Mouse (Mus musculus) heart, adult 18-20 months (tissue): ENCODE results near the gene Ifih1. TPM values are rescaled to one million over a fixed set of nuclear protein-coding genes. Genes with fewer than 3 reads are reported as not detected.

Experiments
- DNase-seq, 2 experiments: peaks; one replicate each; pipeline ENCODE4 v3.0.0; 2021 to 2022; ENCODE audit warnings: mixed read lengths in 1 of 2
- total RNA-seq, 2 experiments: library from RNA; stranded (reverse); gene quantifications; 2 replicates each; pipeline ENCODE4 v1.2.3; 2021

The Ifih1 gene
- total RNA-seq, 2 experiments from 2014 or later: 5.3 to 5.5 TPM

DNA sequence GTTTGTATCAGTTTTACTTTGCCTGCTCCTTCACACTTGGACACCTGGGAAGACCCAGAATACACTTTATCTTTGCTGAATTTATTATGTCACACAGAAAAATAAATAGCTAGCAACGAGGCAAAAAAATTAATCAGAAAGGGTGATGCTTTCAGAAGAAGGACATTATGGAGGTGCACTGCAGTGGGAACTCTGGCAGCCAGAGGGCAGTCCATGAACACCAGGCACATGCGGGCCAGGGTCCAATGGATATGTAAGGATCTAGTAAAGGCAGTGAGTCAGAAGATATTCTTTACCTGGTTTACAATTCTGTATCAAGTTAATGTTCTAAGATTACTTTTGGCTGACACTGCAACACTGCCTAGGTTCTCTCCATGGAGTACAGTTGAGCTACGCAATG is 96.4 kb downstream of the Ifih1 start:
- peak in 1 of 2 experiments; percentile 11 for DNase-seq

DNA sequence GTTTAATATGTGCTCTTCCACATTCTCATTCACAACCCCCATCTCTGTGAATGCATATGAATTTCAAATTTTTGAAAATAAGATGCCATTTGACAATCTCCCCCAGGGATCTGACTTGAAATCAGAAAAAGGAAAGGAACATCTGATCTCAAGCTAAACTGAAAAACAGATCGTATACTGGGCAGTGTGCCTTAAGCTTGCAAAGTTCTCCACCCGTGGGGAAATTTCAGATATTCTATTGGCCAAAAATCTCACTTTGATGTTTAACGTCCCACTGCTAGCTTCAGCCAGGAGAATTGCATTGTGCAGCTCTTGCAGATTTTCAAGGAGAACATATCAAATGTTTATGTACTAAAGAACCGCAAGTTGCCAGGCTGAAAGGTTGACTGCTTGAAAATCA is 96.9 kb downstream of the Ifih1 start:
- DNase-seq: no peak

DNA sequence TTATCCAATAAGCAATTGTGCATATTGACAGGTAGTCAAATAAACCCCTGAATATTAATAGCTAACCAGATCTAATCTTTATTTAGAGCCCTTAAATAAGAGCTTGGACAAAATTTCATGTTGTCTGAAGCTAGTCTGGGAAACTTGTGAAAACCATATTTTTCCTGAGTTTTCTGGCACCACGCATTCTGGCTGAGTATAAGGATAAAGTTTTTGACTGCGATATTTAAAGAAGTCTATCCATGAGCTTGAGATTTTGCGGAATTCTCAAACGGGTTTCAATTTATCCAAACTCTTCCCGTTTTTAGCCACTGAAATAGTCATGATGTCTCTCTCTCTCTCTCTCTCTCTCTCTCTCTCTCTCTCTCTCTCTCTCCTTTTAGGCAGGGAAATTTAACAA is 98.0 kb downstream of the Ifih1 start:
- DNase-seq: no peak

Other genes starting within 250 kb of the Ifih1 start
- gene Dpp4, start 234.0 kb downstream of the Ifih1 start, total RNA-seq: 1 to 10 TPM; 2.3 to 5.1 TPM
- not detected for gene Gcg, start 162.6 kb downstream of the Ifih1 start, total RNA-seq
- 1 to 10 TPM; 2.2 to 3.5 TPM for gene Fap, start 72.2 kb downstream of the Ifih1 start, total RNA-seq
- 10 to 100 TPM; 24.6 to 24.7 TPM for gene Gca, start 18.0 kb upstream of the Ifih1 start, total RNA-seq